Mouse (Mus musculus) cerebellum, adult 2 months (tissue): ENCODE results near the gene Olfr1162. TPM values are rescaled to one million over a fixed set of nuclear protein-coding genes. Genes with fewer than 3 reads are reported as not detected.
"Not testable (repeated sequence)": the region's sequence is repeated elsewhere in the genome, so short reads cannot be mapped to it uniquely, and the experiment has no call there.

Experiments used
- DNase-seq, 2 experiments: peaks; one replicate each; pipeline ENCODE4 v3.0.0; 2021
- H3K27ac ChIP-seq: fragments of 200-500 bp; 2 replicates; pipeline ENCODE4 v1.5.1; 2012; ENCODE audit warnings: low read length, control low read depth, inconsistent platforms; ENCODE audit not compliant: insufficient read depth
- H3K27me3 ChIP-seq: fragments of 200-500 bp; 2 replicates; pipeline ENCODE4 v1.6.1; 2012; ENCODE audit warnings: inconsistent platforms, mild to moderate bottlenecking, low read length, moderate library complexity; ENCODE audit not compliant: control insufficient read depth, insufficient read depth
- H3K4me1 ChIP-seq: fragments of 200-500 bp; 2 replicates; pipeline ENCODE4 v1.6.1; 2011; ENCODE audit warnings: low read length; ENCODE audit not compliant: control insufficient read depth, insufficient read depth
- H3K4me3 ChIP-seq: fragments of 200-500 bp; replicated peaks from 2 replicates; pipeline ENCODE3; 2011; ENCODE audit warnings: mild to moderate bottlenecking, low read depth, low read length, control low read depth; ENCODE audit not compliant: insufficient read depth
- CTCF ChIP-seq: fragments of 200-500 bp; IDR thresholded peaks from 2 replicates; pipeline ENCODE4 v1.5.1; 2011; ENCODE audit warnings: low read depth, mild to moderate bottlenecking, control low read depth, low read length, moderate library complexity, borderline replicate concordance; ENCODE audit not compliant: insufficient read depth
- POLR2A ChIP-seq: fragments of 200-500 bp; IDR thresholded peaks from 2 replicates; pipeline ENCODE4 v1.6.1; 2011; ENCODE audit warnings: low read length, control low read depth, borderline replicate concordance; ENCODE audit not compliant: insufficient read depth
- WGBS: fragments of 180-500 bp; shearing (Covaris S2); methylation state at CpG from one replicate; pipeline ENCODE4 v1.1.7; 2018; 5-methylcytosine and 5-hydroxymethylcytosine counted together
- polyA plus RNA-seq: library from polyadenylated mRNA; depleted of rRNA; stranded (reverse); fragments of >200 nt; gene quantifications from 2 replicates; pipeline ENCODE4 v1.2.3, GENCODE M21; 2012; rRNA removed

Olfr1162 gene
- not detected in 2 replicates for polyA plus RNA-seq

GRCm38 (mm10) chr2:88051029-88051428 lies at the start of gene Olfr1162:
Gene Olfr1162 (minus strand): TSS chr2:88051129.
- Histone ChIP-seq H3K4me1 (no peaks in the 10 kb centered on the region), H3K27ac (no peak within 1 kb of the TSS), H3K4me3 (no peak within 1 kb of the TSS), H3K27me3 (no peaks in the 10 kb centered on the region)
- WGBS = 70% methylated on average over 1 of the region's 1 CpGs
- DNase-seq = no peak
- no peak for TF ChIP-seq CTCF
- no peak for TF ChIP-seq POLR2A

DNA sequence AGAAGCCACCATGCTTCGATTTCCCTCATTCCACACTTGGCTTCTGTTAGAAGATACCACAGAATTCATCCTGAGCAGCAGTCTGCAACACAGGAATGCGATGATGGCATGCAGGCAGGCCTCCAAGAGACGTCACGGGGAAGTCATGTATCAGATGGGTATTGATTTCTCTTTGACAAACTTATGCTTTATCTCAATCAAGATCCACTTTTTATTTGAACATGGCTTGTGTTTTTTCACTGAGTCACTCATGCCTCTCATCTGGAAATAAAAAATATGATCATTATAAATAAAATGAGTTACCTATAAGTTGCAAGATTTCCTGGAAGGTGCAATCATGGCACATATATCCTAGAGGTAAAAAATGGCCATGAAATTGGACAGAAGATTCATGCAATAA lies 42.9 kb upstream of the Olfr1162 start, which contains the start of gene Olfr1164:
Gene Olfr1164, minus strand, starts transcription at position 101 of the 400 bp plus-strand sequence.
- H3K27me3 ChIP-seq = no peaks in the 10 kb centered on the region
- no peaks in the 10 kb centered on the region for H3K4me1 ChIP-seq
- no peak for TF ChIP-seq POLR2A
- TF ChIP-seq CTCF = no peak
- H3K27ac ChIP-seq = no peak within 1 kb of the TSS
- no peak for DNase-seq
- no peak within 1 kb of the TSS for H3K4me3 ChIP-seq
- 68% methylated on average over 4 of the region's 4 CpGs for WGBS

GRCm38 (mm10) chr2:88071730-88072129 lies 20.8 kb upstream of the Olfr1162 start, which contains the start of gene Olfr1163:
Gene Olfr1163 (minus strand): TSS chr2:88071830.
- Histone ChIP-seq H3K4me1 (no peaks in the 10 kb centered on the region), H3K27ac (no peak within 1 kb of the TSS), H3K4me3 (no peak within 1 kb of the TSS), H3K27me3 (no peaks in the 10 kb centered on the region)
- no peak for DNase-seq
- TF ChIP-seq POLR2A (no peak), CTCF (no peak)

GRCm38 (mm10) chr2:88063587-88063986 lies 12.7 kb upstream of the Olfr1162 start:
- 84% methylated on average over 2 of the region's 2 CpGs for WGBS

DNA sequence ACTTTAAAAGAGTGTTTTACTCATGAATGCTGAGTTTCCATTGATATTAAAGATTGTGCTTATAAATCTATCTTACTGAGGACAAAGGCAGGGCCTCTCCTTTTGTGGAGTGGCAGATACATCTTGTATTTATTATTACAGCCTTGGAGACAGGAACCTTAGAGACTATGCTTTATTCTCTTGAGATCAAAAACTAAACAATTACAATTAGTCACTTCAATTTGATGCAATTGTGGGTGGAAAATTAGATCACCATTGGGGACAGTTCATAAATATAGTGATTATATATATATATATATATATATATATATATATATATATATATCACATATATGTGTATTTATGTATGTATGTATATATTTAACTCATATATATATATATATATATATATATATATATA lies 13.3 kb downstream of the Olfr1162 start, which contains the start of gene Olfr73:
Gene Olfr73, minus strand, starts transcription at position 101 of the 400 bp plus-strand sequence.
- no peak for DNase-seq
- no peak for TF ChIP-seq CTCF
- TF ChIP-seq POLR2A = no peak
- no peak within 1 kb of the TSS for H3K4me3 ChIP-seq
- H3K27me3 ChIP-seq = no peaks in the 10 kb centered on the region
- H3K4me1 ChIP-seq = no peaks in the 10 kb centered on the region
- H3K27ac ChIP-seq = no peak within 1 kb of the TSS

More at GRCm38 (mm10) chr2:88063587-88063986, 12.7 kb upstream of the Olfr1162 start:
- H3K27ac ChIP-seq = no peak overlapping the region
- TF ChIP-seq CTCF (no peak), POLR2A (no peak)
- no peak for DNase-seq
- no peaks in the 10 kb centered on the region for H3K4me1 ChIP-seq
- no peak overlapping the region for H3K4me3 ChIP-seq
- no peaks in the 10 kb centered on the region for H3K27me3 ChIP-seq

GRCm38 (mm10) chr2:88022474-88022873 lies 28.5 kb downstream of the Olfr1162 start, which contains the start of gene Olfr1161:
Gene Olfr1161 (plus strand): TSS chr2:88022774.
- 84% methylated on average over 1 of the region's 1 CpGs for WGBS
- H3K27ac ChIP-seq, H3K27me3 ChIP-seq, H3K4me1 ChIP-seq, DNase-seq, H3K4me3 ChIP-seq: not testable (repeated sequence)

DNA sequence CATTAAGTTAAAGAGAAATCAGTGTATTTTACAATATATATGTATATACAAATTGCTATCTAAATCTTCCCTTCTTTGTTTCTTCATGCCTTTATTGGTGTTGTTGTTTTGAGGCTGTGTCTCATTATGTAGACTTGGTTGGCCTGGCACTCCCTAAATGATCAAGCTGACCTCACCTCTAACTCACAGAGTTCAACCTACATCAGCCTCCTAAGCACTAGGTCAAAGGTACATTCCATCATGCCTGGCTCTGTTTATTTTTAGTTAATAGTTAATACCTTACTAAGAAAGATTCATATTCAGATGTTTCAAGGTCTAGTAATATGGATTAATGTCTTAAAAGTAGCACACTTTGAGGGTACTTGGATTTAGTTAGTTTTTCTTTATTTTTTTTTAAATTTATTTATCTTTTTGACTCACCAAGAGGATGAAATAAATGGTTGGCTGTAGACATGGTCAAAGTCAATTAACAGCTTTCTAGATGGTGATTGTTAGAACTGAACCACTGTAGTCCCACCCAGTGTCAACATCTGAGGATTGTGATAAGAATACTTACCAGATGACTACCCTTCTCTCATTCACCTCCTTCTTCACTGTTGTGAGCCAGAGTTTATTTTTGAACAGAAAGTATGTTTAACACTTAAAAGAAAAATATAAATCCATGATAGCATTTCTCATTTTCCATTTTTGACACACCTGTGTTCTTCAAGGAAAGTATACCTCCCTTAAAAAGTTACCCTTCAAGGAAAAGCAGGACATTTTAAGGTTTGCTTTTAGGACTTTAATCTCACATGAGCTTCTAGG lies 43.2 kb downstream of the Olfr1162 start, which contains the start of gene Olfr1160:
Gene Olfr1160, minus strand, starts transcription at position 754 of the 804 bp plus-strand sequence.
- H3K4me3 ChIP-seq = no peak within 1 kb of the TSS
- no peaks in the 10 kb centered on the region for H3K4me1 ChIP-seq
- DNase-seq = no peak
- H3K27me3 ChIP-seq = no peaks in the 10 kb centered on the region
- TF ChIP-seq POLR2A = no peak
- no peak for TF ChIP-seq CTCF
- H3K27ac ChIP-seq = no peak within 1 kb of the TSS

Other genes with a start within 250 kb of the Olfr1162 start
- gene Olfr1145, start 241.3 kb downstream of the Olfr1162 start, polyA plus RNA-seq = not detected in 2 replicates
- not detected in 2 replicates for gene Olfr1148, start 220.6 kb downstream of the Olfr1162 start, polyA plus RNA-seq
- gene Olfr1150-ps1, start 207.1 kb downstream of the Olfr1162 start, polyA plus RNA-seq = not detected in 2 replicates
- not detected in 2 replicates for gene Olfr1151, start 195.3 kb downstream of the Olfr1162 start, polyA plus RNA-seq
- not detected in 2 replicates for gene Olfr1152, start 184.6 kb downstream of the Olfr1162 start, polyA plus RNA-seq
- gene Olfr1153, start 156.2 kb downstream of the Olfr1162 start, polyA plus RNA-seq = not detected in 2 replicates
- gene Olfr1154, start 146.0 kb downstream of the Olfr1162 start, polyA plus RNA-seq = not detected in 2 replicates
- not detected in 2 replicates for gene Olfr1155, start 106.0 kb downstream of the Olfr1162 start, polyA plus RNA-seq
- gene Olfr1156, start 98.0 kb downstream of the Olfr1162 start, polyA plus RNA-seq = not detected in 2 replicates
- not detected in 2 replicates for gene Olfr1157, start 82.8 kb downstream of the Olfr1162 start, polyA plus RNA-seq
- gene Olfr74, start 76.5 kb downstream of the Olfr1162 start, polyA plus RNA-seq = not detected in 2 replicates
- gene Olfr1158, start 61.0 kb downstream of the Olfr1162 start, polyA plus RNA-seq = not detected in 2 replicates
- gene Olfr1160, start 42.9 kb downstream of the Olfr1162 start, polyA plus RNA-seq = not detected in 2 replicates
- not detected in 2 replicates for gene Olfr1161, start 28.4 kb downstream of the Olfr1162 start, polyA plus RNA-seq
- gene Olfr73, start 13.4 kb downstream of the Olfr1162 start, polyA plus RNA-seq = not detected in 2 replicates
- not detected in 2 replicates for gene Olfr1163, start 20.7 kb upstream of the Olfr1162 start, polyA plus RNA-seq
- gene Olfr1164, start 42.8 kb upstream of the Olfr1162 start, polyA plus RNA-seq = not detected in 2 replicates
- gene Olfr1166, start 77.1 kb upstream of the Olfr1162 start, polyA plus RNA-seq = not detected in 2 replicates
- gene Olfr1167, start 104.1 kb upstream of the Olfr1162 start, polyA plus RNA-seq = not detected in 2 replicates
- gene Olfr1168, start 130.8 kb upstream of the Olfr1162 start, polyA plus RNA-seq = not detected in 2 replicates
- not detected in 2 replicates for gene Olfr1170, start 177.2 kb upstream of the Olfr1162 start, polyA plus RNA-seq
- not detected in 2 replicates for gene Olfr1173, start 228.7 kb upstream of the Olfr1162 start, polyA plus RNA-seq